Mouse (Mus musculus): ENCODE data around the gene Cd6. TPM values are rescaled to one million over a fixed set of nuclear protein-coding genes. Genes with fewer than 3 reads are reported as not detected.

The Cd6 gene
- not detected for polyA plus RNA-seq (2014; fragmentation: Illumina TruSeq; extraction: RNeasy Lipid Tissue Mini Kit (QIAGEN cat#74804))

DNA sequence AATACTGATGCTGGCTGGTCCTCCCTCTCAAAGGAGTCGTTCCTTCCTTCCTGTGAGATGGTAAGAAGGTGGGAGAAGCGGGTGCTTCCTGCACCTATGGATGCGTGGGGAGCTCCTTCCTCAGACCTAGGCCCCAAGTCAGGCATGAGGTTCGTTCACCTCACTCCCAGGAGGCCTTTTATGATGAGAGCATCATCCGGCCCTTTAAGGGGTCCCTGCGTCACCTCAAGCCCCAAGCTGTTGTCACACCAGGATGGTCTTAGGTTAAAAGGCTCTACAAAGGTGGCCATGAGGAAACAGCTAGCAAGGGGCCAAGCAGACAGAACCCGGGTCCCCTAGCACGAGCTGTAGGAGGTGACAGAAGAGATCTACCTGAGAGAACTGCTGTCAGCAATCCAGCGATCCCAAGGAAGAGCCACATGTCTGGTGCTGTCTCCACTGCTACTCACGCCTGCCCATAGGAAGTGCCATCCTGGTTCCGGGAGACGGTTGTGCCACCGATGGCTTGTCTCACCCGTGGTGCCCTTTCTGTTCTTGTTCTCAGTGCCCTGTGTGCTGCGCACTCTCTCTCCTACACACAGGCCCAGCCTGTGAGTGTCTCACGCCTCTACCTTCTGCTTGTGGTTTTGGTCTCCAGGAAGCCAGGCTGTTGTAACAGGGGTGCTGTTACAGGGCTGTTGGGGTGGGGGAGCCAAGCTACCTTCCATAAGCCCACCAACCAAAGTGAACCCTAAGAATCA, at the start of gene Cd6:
Gene Cd6, minus strand, starts transcription at position 623 of the 740 bp plus-strand sequence.

GRCm38 (mm10) chr19:10869886-10870527, 40.1 kb upstream of the Cd6 start, which contains the start of gene Tmem132a:
Gene Tmem132a (minus strand): TSS chr19:10869940.

GRCm38 (mm10) chr19:10839010-10839892, 9.4 kb upstream of the Cd6 start, which contains the start of gene Slc15a3:
Gene Slc15a3 (plus strand): TSS chr19:10839727.

Other genes with a start within 250 kb of the Cd6 start
- 102 TPM for gene Ddb1, start 224.7 kb downstream of the Cd6 start, polyA plus RNA-seq (2014; fragmentation: Illumina TruSeq; extraction: RNeasy Lipid Tissue Mini Kit (QIAGEN cat#74804))
- gene Tkfc, start 224.4 kb downstream of the Cd6 start, polyA plus RNA-seq (2014; fragmentation: Illumina TruSeq; extraction: RNeasy Lipid Tissue Mini Kit (QIAGEN cat#74804)): 2.5 TPM
- gene Vwce, start 195.8 kb downstream of the Cd6 start, polyA plus RNA-seq (2014; fragmentation: Illumina TruSeq; extraction: RNeasy Lipid Tissue Mini Kit (QIAGEN cat#74804)): not detected
- gene Pga5, start 152.0 kb downstream of the Cd6 start, polyA plus RNA-seq (2014; fragmentation: Illumina TruSeq; extraction: RNeasy Lipid Tissue Mini Kit (QIAGEN cat#74804)): not detected
- gene Vps37c, start 141.3 kb downstream of the Cd6 start, polyA plus RNA-seq (2014; fragmentation: Illumina TruSeq; extraction: RNeasy Lipid Tissue Mini Kit (QIAGEN cat#74804)): 1.8 TPM
- gene Cd5, start 91.1 kb downstream of the Cd6 start, polyA plus RNA-seq (2014; fragmentation: Illumina TruSeq; extraction: RNeasy Lipid Tissue Mini Kit (QIAGEN cat#74804)): not detected
- 2.0 TPM for gene Slc15a3, start 9.7 kb upstream of the Cd6 start, polyA plus RNA-seq (2014; fragmentation: Illumina TruSeq; extraction: RNeasy Lipid Tissue Mini Kit (QIAGEN cat#74804))
- not detected for gene Tmem132a, start 39.9 kb upstream of the Cd6 start, polyA plus RNA-seq (2014; fragmentation: Illumina TruSeq; extraction: RNeasy Lipid Tissue Mini Kit (QIAGEN cat#74804))
- gene Tmem109, start 51.9 kb upstream of the Cd6 start, polyA plus RNA-seq (2014; fragmentation: Illumina TruSeq; extraction: RNeasy Lipid Tissue Mini Kit (QIAGEN cat#74804)): 4.5 TPM
- 87.3 TPM for gene Prpf19, start 65.2 kb upstream of the Cd6 start, polyA plus RNA-seq (2014; fragmentation: Illumina TruSeq; extraction: RNeasy Lipid Tissue Mini Kit (QIAGEN cat#74804))
- 0.46 TPM for gene Zp1, start 90.6 kb upstream of the Cd6 start, polyA plus RNA-seq (2014; fragmentation: Illumina TruSeq; extraction: RNeasy Lipid Tissue Mini Kit (QIAGEN cat#74804))
- gene Ptgdr2, start 107.1 kb upstream of the Cd6 start, polyA plus RNA-seq (2014; fragmentation: Illumina TruSeq; extraction: RNeasy Lipid Tissue Mini Kit (QIAGEN cat#74804)): 0.48 TPM
- gene Ccdc86, start 119.2 kb upstream of the Cd6 start, polyA plus RNA-seq (2014; fragmentation: Illumina TruSeq; extraction: RNeasy Lipid Tissue Mini Kit (QIAGEN cat#74804)): 1.6 TPM
- gene Ms4a10, start 144.6 kb upstream of the Cd6 start, polyA plus RNA-seq (2014; fragmentation: Illumina TruSeq; extraction: RNeasy Lipid Tissue Mini Kit (QIAGEN cat#74804)): not detected
- not detected for gene Ms4a15, start 163.2 kb upstream of the Cd6 start, polyA plus RNA-seq (2014; fragmentation: Illumina TruSeq; extraction: RNeasy Lipid Tissue Mini Kit (QIAGEN cat#74804))
- gene Ms4a18, start 188.0 kb upstream of the Cd6 start, polyA plus RNA-seq (2014; fragmentation: Illumina TruSeq; extraction: RNeasy Lipid Tissue Mini Kit (QIAGEN cat#74804)): not detected

All from ovary, adult 10 weeks (tissue).